Mouse (Mus musculus): ENCODE data around the gene Dctd. TPM values are rescaled to one million over a fixed set of nuclear protein-coding genes. Genes with fewer than 3 reads are reported as not detected.

Gene Dctd
- polyA plus RNA-seq, 1 experiment from 2014 or later, result 48.7 TPM

Other genes with a start within 250 kb of the Dctd start
- 16.7 and 19.2 TPM in 2 replicates for gene Wwc2, start 108.2 kb upstream of the Dctd start, polyA plus RNA-seq (2016; fragmentation: Nextera tagmentation; extraction: Ambion mirVana)